Mouse (Mus musculus) MN1 (cell line): Measurements from ENCODE around the gene Tns1.

ENCODE experiments used
- DNase-seq: peaks from one replicate; pipeline ENCODE4 v3.0.0-alpha.2; 2016; ENCODE audit warnings: low spot score

Gene Tns1

DNA sequence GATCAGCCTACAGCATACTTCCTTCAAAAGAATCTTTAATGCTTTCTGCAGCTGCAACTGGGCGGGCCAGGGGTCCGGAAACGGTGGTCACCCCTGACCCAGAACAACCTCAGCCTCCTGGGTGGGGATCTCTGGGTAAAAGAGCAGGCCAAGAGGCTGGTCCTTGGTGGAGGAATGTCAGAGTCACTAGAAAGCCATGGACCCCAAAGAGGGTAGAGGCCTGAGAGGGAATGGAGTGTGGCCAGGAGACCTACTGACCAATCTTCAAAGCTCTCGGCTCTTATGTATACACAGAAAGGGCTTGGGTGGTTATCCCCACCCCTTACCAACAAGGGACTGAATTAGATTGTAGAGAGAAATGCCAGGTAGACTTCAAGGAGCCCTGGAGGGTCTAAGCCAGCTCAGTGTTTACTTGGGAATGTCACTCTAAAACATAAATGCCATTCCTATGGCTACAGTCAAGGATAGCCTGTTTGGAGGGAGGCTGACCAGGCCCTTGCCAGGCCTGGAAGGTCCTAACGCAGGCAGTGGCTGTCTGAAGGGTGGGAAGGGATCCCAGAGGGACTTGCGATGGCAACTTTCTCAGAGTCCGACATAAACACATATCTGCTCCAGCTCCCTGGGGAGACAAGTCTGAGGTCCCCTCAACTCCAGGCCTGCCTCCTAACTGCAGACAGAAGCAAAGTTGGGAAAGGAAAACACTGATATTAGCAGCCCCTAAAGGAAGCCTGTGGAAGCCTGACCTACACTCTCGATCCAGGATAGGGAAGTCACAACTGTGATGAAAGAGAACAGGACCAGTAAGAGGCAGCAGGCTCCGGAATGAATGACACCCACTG lies 92.3 kb downstream of the Tns1 start:
- DNase-seq: no peak

GRCm38 (mm10) chr1:74030901-74031360 lies 93.3 kb downstream of the Tns1 start:
- DNase-seq: peak; percentile 70

GRCm38 (mm10) chr1:74030285-74030684 lies 94.0 kb downstream of the Tns1 start:
- no peak for DNase-seq

DNA sequence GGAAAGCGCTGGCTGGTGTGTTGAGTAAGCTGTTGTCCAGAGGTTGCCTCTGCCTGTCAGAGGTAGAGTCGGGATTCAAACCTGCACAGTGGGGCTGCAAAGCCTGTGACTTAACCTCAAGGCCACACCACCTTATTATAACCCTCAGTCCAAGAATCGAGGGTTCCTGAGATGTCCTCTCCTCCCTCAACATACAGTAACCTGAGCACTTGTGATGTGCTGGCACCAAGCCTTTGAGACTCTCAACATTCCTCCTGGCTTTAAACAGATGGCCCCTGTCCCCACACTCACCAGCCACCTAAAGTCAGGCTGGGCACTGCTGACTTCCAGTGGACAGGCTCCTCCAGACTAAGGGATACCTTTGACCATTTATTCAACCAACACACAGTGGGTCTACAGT lies 94.6 kb downstream of the Tns1 start:
- DNase-seq: no peak

DNA sequence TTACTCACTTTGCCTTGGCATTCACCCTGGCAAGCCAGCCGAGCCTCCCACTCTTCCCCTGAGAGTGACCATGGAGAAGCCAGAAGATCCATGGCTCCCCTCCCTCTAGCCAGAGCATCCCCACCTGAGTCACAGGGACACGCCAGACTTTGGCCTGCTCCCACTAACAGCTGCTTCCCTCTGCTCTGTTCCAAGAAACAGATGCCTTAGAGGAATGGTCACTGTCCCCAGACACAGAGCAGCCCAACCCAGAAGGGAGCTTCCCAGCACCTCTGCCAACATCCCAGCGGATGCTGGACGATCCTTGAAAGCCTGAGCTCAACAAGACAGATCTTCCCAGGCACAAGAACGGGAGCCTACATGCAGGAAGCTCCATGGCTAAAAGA lies 95.4 kb downstream of the Tns1 start:
- peak; percentile 48 for DNase-seq

- no peak for DNase-seq
Observed at GRCm38 (mm10) chr1:74028118-74028880, 96.0 kb downstream of the Tns1 start.

DNA sequence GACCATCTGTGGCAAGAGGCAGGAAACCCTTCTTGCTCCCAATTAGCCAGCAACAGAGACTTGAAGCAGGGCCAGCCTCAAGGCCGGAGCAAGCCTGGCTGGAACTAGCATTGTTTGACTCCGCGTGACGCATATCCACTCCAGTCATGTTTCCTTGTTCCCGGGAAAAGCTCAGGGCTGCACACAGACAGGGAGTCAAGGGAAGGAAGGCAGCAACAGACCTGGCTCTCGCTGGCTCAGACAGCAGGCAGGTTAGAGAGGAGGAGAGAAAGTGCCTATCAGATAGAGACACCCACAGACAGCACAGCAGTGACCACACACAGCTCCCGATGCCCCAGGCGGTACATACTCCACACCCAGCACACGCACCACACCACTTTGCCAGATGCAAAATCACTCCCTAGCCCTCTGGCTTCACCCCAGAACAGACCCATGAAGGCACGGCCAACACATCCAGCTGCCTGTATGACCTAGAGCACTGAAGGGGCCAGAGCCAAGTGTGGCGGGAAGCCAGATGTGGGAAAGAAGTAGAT lies 96.6 kb downstream of the Tns1 start:
- DNase-seq: peak; percentile 54

- DNase-seq: no peak
Observed at GRCm38 (mm10) chr1:74026703-74027195, 97.5 kb downstream of the Tns1 start.

GRCm38 (mm10) chr1:74025651-74026226 lies 98.5 kb downstream of the Tns1 start:
- no peak for DNase-seq

DNA sequence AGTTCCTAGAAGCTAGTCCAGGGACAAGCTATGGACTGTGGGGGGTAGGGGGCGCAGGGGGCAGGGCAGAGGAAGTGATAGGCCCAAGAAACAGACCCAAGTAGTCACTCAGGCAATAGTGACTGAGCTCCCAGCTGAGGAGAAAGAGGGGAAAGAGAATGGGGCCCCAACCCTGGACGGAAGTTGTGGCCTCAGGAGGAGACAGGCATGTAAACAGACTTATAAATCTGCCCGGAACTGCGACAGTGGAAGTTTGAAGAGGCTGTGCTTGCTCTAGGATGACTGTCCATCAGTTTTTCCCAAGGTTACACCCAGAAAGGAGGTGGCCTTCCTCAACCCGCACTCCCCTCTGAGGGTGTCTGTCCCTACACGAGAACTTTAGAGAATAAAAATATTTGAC lies 99.0 kb downstream of the Tns1 start:
- no peak for DNase-seq

DNA sequence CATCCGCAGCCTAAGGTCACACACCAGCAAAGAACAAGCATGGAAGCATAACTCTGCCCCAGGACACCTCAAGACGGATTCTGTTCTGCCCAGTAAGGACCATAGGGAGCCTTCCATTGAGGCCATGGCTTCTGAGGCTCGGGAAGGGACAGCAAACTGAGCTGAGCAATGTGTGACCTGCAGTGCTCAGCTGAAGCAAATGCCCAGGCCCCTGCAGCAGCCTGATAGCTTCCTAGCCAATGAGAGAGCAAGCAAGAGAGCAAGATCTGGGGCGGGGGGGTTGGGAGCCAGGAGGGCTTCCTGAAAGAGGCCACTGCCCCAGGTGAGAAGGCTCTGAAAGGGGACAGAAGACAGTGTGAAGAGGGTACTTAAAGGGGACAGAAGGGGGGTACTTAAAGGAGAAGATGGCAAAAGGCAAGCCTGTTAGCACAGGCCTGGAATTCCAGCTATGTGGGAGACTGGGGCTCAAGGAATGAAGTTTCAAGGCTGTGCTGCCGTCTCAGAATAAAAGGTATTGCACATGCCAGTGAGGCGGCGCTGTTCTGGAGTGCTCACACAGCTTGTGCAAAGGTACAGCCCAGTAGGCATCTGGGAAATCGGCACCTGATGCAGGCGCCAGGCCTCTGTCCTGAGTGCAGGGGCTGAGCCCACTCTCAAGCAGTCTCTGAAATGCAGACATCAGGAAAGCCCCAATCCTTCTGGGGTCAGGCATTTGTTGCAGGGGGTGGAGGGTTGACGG lies 99.6 kb downstream of the Tns1 start:
- no peak for DNase-seq

DNA sequence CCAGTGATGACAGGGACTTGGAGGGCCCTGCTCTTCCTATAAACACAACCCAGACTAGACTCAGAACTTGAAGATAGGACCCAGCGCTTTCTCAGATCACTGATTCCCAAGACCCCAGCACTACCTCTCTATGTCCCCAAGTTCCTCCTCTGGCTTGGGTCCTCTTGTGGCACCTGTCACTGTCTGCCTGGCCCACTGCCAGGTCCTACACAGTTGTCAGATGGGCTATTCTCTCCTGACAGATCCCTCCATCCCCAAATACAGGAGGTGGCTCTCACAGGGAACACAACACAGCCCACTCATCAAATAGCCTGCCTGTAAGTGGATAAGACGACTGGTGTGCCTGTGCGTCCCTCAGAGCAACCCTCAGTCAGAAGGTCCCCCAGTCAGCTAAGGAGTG lies 101.3 kb downstream of the Tns1 start:
- DNase-seq: no peak

DNA sequence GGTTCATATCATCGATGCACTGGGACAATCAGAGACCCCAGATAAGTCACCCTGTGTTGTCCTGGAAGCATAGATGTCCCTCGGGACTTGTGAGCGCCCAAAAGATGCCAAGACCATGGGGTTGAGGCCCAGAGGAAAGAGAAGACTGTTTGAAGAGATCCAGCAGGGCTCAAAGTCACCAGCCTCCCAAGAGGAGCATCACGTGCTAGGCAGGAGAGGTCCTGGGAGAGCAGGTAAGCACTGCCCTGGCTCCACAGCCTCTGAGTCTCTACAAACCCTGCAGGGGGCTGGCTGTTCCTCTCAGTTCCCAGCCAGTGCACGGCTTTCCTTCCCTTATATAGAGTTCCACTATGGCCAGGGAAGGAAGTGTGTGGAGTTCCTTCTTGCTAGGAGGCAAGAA lies 101.7 kb downstream of the Tns1 start:
- no peak for DNase-seq

GRCm38 (mm10) chr1:74020235-74020634 lies 104.0 kb downstream of the Tns1 start:
- no peak for DNase-seq

DNA sequence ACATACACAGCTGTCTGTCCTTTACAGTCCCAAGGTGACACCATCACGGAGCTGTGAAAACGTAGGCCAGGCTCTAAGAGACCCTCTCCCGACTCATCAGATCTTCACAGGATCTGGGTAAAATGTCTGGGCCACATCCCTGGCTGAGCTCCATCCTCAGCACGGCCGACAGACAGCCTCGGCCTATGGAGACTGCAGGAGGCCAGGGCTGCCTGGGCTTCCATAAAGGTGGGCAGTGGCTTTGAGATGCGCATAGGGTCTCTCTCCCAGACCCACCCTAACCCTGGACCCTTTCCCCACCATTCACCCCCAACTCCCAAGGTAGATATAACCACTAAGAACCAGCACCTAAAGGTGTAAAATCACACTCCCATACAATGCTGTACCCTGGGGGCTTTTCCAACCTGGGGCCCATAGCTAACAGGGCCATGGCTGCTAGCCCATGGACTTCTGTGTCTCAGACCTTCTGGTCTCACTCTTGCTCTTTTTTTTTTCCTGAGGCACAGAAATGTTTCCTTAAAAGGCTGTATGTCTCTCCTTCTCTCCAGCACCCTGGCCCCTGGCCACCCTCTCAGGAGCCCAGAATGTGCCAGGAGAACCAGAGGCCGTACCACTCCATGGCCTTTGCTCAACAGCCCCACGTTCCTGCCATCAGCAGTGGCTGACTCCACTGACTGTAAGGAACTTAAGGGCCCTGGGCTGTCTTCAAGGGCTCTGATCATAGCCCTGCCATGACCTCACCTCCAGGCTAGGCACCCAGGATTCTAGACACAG lies 106.7 kb downstream of the Tns1 start:
- DNase-seq: no peak

- DNase-seq: no peak
Observed at GRCm38 (mm10) chr1:74016618-74017017, 107.6 kb downstream of the Tns1 start.

DNA sequence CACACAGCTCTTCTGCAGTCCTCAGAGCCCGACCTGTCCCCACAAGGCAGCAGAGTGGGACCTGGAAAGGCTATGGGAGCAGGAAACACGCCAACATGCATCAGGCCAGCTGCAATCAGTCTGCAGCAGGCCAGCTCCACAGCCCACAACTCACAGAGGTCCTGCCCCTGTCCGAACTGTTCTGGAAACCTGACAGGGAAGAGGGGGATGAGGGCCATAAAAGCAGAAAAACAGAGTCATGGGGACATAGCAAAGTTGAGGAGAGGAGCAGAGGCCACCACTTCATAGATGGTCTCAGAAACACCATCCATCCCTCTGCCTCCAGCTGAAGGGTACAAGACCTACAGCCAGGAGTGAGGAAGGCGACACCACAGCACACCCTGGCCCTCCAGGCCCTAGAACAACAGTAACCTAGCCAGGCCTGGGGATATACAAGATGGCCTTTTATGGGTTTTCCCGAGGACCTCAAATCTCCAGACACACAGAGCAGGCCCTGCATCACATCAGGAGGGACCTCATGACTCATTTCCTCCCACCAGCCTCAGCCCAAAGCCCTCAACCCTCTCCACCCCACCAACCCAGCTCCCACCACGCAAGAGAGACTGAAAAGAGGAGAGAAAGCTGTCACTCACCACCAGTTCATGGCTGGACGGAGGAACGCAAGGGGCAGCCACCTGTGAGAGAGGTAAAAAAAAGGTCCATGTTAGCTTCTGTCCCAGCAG lies 108.6 kb downstream of the Tns1 start:
- DNase-seq: no peak

GRCm38 (mm10) chr1:74014538-74015327 lies 109.5 kb downstream of the Tns1 start:
- DNase-seq: no peak

DNA sequence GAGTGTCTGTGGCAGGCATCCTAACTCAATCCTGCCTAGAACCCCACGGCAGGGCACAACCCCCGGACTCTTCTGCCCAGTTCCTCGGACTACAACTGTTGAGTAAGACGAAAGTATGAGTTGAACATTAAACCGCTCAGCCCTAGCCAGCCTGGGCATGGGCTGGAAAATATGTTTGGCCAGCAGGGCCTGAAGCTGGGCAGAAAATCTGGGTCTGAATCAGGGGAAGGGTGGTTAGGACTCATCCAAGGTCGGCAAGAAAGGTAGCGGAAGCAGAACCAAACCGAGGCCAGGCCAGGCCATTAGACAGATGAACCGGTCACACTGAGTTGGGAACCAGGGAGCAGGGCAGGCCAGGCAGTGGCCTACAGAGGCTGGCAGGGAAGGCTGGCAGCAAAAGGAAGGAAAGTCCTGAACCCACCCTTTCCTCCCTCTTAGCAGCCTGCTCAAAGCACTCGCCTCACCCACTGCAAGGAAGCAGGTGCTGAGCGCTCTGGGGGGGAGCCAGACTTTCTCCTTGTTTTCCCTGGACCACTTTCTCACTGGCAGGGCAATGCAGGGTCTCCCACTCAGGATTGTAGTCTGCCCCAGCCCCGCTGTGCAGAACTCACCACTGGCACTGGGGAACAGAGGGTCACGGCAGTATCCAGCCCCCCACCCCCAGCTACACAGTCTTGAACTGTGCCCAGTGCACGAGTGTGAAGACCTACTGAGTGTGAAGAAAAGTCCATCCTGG lies 110.8 kb downstream of the Tns1 start:
- DNase-seq: no peak
